Mouse (Mus musculus) lung, embryonic 15.5 days (tissue): Measurements from ENCODE around the gene Pkn1. TPM values are rescaled to one million over a fixed set of nuclear protein-coding genes. Genes with fewer than 3 reads are reported as not detected.

Source experiments
- ATAC-seq: fragments of 200-750 bp; cut with Nextera tagmentation; 2 replicates; pipeline ENCODE4 v1.8.0; 2017; ENCODE audit warnings: moderate number of reproducible peaks, borderline replicate concordance; ENCODE audit not compliant: low FRiP score, low TSS enrichment; ENCODE audit errors: extremely low read depth
- H3K27ac ChIP-seq: fragments of 300-500 bp; sonication (generic); 2 replicates; pipeline ENCODE4 v1.5.1; 2015; ENCODE audit warnings: moderate library complexity, mild to moderate bottlenecking, inconsistent platforms
- H3K27me3 ChIP-seq: fragments of 300-500 bp; sonication (generic); 2 replicates; pipeline ENCODE4 v1.6.1; 2015; ENCODE audit warnings: inconsistent platforms
- H3K36me3 ChIP-seq: fragments of 300-500 bp; sonication (generic); 2 replicates; pipeline ENCODE4 v1.6.1; 2015; ENCODE audit warnings: inconsistent platforms
- H3K4me1 ChIP-seq: fragments of 300-500 bp; sonication (generic); 2 replicates; pipeline ENCODE4 v1.6.1; 2015; ENCODE audit warnings: inconsistent platforms
- H3K4me2 ChIP-seq: fragments of 300-500 bp; sonication (generic); 2 replicates; pipeline ENCODE4 v1.6.1; 2015; ENCODE audit warnings: inconsistent platforms, mild to moderate bottlenecking, moderate library complexity
- H3K4me3 ChIP-seq: fragments of 300-500 bp; sonication (generic); 2 replicates; pipeline ENCODE4 v1.5.1; 2015; ENCODE audit warnings: mild to moderate bottlenecking, inconsistent platforms
- H3K9ac ChIP-seq: fragments of 300-500 bp; sonication (generic); 2 replicates; pipeline ENCODE4 v1.6.1; 2015; ENCODE audit warnings: inconsistent platforms
- H3K9me3 ChIP-seq: fragments of 300-500 bp; sonication (generic); 2 replicates; pipeline ENCODE4 v1.6.1; 2016; ENCODE audit warnings: inconsistent platforms
- WGBS: fragments of 180-500 bp; shearing (Covaris S2); methylation state at CpG from one replicate; pipeline ENCODE4 v1.1.7; 2015; 5-methylcytosine and 5-hydroxymethylcytosine counted together
- polyA plus RNA-seq: library from polyadenylated mRNA; unstranded; fragments of >200 nt; fragmentation: Nextera tagmentation; extraction: Ambion mirVana; gene quantifications from 2 replicates; pipeline ENCODE4 v1.2.1, GENCODE M21; 2015

Gene Pkn1
- polyA plus RNA-seq, 1 experiment from 2014 or later, result 38.0 TPM

- Histone ChIP-seq H3K27ac (no peak overlapping the region), H3K27me3 (no peaks in the 10 kb centered on the region), H3K4me3 (no peak overlapping the region), H3K9me3 (no peaks in the 10 kb centered on the region), H3K9ac (no peak overlapping the region), H3K4me2 (no peak overlapping the region), H3K4me1 (peaks cover 7% of the 10 kb centered on the region), H3K36me3 (peaks cover 63% of the 10 kb centered on the region)
- ATAC-seq, result no peak
- WGBS, result 58% methylated on average over 5 of the region's 5 CpGs
Observed at GRCm38 (mm10) chr8:83672936-83673335, 26.0 kb downstream of the Pkn1 start.

- Histone ChIP-seq H3K9ac (no peak overlapping the region), H3K27ac (no peak overlapping the region), H3K4me3 (peak overlapping the region; percentile 38), H3K4me1 (peaks cover 46% of the 10 kb centered on the region), H3K9me3 (no peaks in the 10 kb centered on the region), H3K36me3 (peaks cover 45% of the 10 kb centered on the region), H3K4me2 (peak overlapping the region; percentile 70), H3K27me3 (no peaks in the 10 kb centered on the region)
- ATAC-seq, result no peak
- WGBS, result 69% methylated on average over 16 of the region's 16 CpGs
Observed at GRCm38 (mm10) chr8:83669013-83669412, 30.0 kb downstream of the Pkn1 start.

- Histone ChIP-seq H3K27ac (no peak overlapping the region), H3K4me1 (peaks cover 47% of the 10 kb centered on the region), H3K4me2 (peak overlapping the region; percentile 70), H3K9me3 (no peaks in the 10 kb centered on the region), H3K4me3 (peak overlapping the region; percentile 38), H3K36me3 (peaks cover 40% of the 10 kb centered on the region), H3K27me3 (no peaks in the 10 kb centered on the region), H3K9ac (peak overlapping the region; percentile 43)
- ATAC-seq, result peak; percentile 33; the same call in 1 of the 2 replicates
- WGBS, result 20% methylated on average over 80 of the region's 80 CpGs
Observed at GRCm38 (mm10) chr8:83668010-83668916, 30.7 kb downstream of the Pkn1 start.

GRCm38 (mm10) chr8:83667526-83667925, 31.5 kb downstream of the Pkn1 start:
- ATAC-seq, result no peak
- peaks cover 53% of the 10 kb centered on the region for H3K4me1 ChIP-seq
- H3K9me3 ChIP-seq, result no peaks in the 10 kb centered on the region
- no peak overlapping the region for H3K4me3 ChIP-seq
- H3K27ac ChIP-seq, result no peak overlapping the region
- no peak overlapping the region for H3K4me2 ChIP-seq
- H3K36me3 ChIP-seq, result peaks cover 33% of the 10 kb centered on the region
- no peaks in the 10 kb centered on the region for H3K27me3 ChIP-seq
- no peak overlapping the region for H3K9ac ChIP-seq
- 79% methylated on average over 10 of the region's 10 CpGs for WGBS

GRCm38 (mm10) chr8:83666866-83667234, 32.1 kb downstream of the Pkn1 start:
- H3K4me1 ChIP-seq, result peaks cover 59% of the 10 kb centered on the region
- peaks cover 26% of the 10 kb centered on the region for H3K36me3 ChIP-seq
- peak overlapping the region; percentile 42 for H3K4me2 ChIP-seq
- H3K9ac ChIP-seq, result no peak overlapping the region; the same call in 1 of the 2 replicates
- ATAC-seq, result no peak
- 0 out of 2 replicates have a peak overlapping the region, but pooled peaks have one; percentile 3 for H3K4me3 ChIP-seq
- H3K27ac ChIP-seq, result peak overlapping the region; percentile 84
- H3K9me3 ChIP-seq, result no peaks in the 10 kb centered on the region
- H3K27me3 ChIP-seq, result no peaks in the 10 kb centered on the region
- WGBS, result 95% methylated on average over 3 of the region's 3 CpGs

GRCm38 (mm10) chr8:83665969-83666865, 32.8 kb downstream of the Pkn1 start, which contains the start of gene Ptger1:
TSS of gene Ptger1 (plus strand) at chr8:83666678.
- peak within 1 kb of the TSS; percentile 42 for H3K4me2 ChIP-seq
- WGBS, result 13% methylated on average over 14 of the region's 14 CpGs
- peak; percentile 43; the same call in 1 of the 2 replicates for ATAC-seq

GRCm38 (mm10) chr8:83664931-83665625, 33.9 kb downstream of the Pkn1 start:
- Histone ChIP-seq H3K27ac (peak overlapping the region; percentile 84), H3K27me3 (no peaks in the 10 kb centered on the region), H3K9ac (no peak overlapping the region), H3K4me3 (no peak overlapping the region), H3K9me3 (no peaks in the 10 kb centered on the region), H3K36me3 (peaks cover 9% of the 10 kb centered on the region; the same call in 1 of the 2 replicates), H3K4me1 (peaks cover 77% of the 10 kb centered on the region), H3K4me2 (no peak overlapping the region)
- 25% methylated on average over 2 of the region's 2 CpGs for WGBS
- no peak for ATAC-seq

More at GRCm38 (mm10) chr8:83665969-83666865, 32.8 kb downstream of the Pkn1 start, which contains the start of gene Ptger1:
- Histone ChIP-seq H3K4me1 (peaks cover 66% of the 10 kb centered on the region), H3K27me3 (no peaks in the 10 kb centered on the region), H3K9ac (no peak within 1 kb of the TSS; the same call in 1 of the 2 replicates), H3K9me3 (no peaks in the 10 kb centered on the region), H3K27ac (peak within 1 kb of the TSS; percentile 84), H3K36me3 (peaks cover 20% of the 10 kb centered on the region), H3K4me3 (0 out of 2 replicates have a peak within 1 kb of the TSS, but pooled peaks have one; percentile 3)

GRCm38 (mm10) chr8:83664096-83664495, 34.9 kb downstream of the Pkn1 start:
- peaks cover 81% of the 10 kb centered on the region for H3K4me1 ChIP-seq

GRCm38 (mm10) chr8:83662421-83662826, 36.6 kb downstream of the Pkn1 start:
- Histone ChIP-seq H3K36me3 (0 out of 2 replicates have a peak, but pooled peaks cover 4% of the 10 kb centered on the region), H3K4me2 (peak overlapping the region; percentile 27), H3K4me3 (no peak overlapping the region), H3K9ac (peak overlapping the region; percentile 21; the same call in 1 of the 2 replicates), H3K27me3 (no peaks in the 10 kb centered on the region), H3K4me1 (peaks cover 71% of the 10 kb centered on the region), H3K9me3 (no peaks in the 10 kb centered on the region), H3K27ac (peak overlapping the region; percentile 78)
- 1% methylated on average over 4 of the region's 4 CpGs for WGBS
- ATAC-seq, result peak; percentile 72

More at GRCm38 (mm10) chr8:83664096-83664495, 34.9 kb downstream of the Pkn1 start:
- Histone ChIP-seq H3K9me3 (no peaks in the 10 kb centered on the region), H3K27ac (no peak overlapping the region; the same call in 1 of the 2 replicates), H3K4me2 (no peak overlapping the region), H3K27me3 (no peaks in the 10 kb centered on the region), H3K9ac (no peak overlapping the region), H3K4me3 (no peak overlapping the region), H3K36me3 (no peaks in the 10 kb centered on the region)
- 78% methylated on average over 13 of the region's 13 CpGs for WGBS
- ATAC-seq, result no peak

- Histone ChIP-seq H3K9ac (peak overlapping the region; percentile 14; the same call in 1 of the 2 replicates), H3K4me3 (peak overlapping the region; percentile 6; the same call in 1 of the 2 replicates), H3K4me2 (peak overlapping the region; percentile 43), H3K9me3 (no peaks in the 10 kb centered on the region), H3K4me1 (peaks cover 64% of the 10 kb centered on the region), H3K27me3 (no peaks in the 10 kb centered on the region), H3K27ac (peak overlapping the region; percentile 46), H3K36me3 (0 out of 2 replicates have a peak, but pooled peaks cover 4% of the 10 kb centered on the region)
- ATAC-seq, result no peak
- 15% methylated on average over 22 of the region's 22 CpGs for WGBS
Observed at GRCm38 (mm10) chr8:83660995-83661680, 37.8 kb downstream of the Pkn1 start.
